Mouse (Mus musculus): Measurements from ENCODE around the gene Lcmt2.
"Not testable (repeated sequence)": the region's sequence is repeated elsewhere in the genome, so short reads cannot be mapped to it uniquely, and the experiment has no call there.

Gene Lcmt2

GRCm38 (mm10) chr2:121140018-121140882, at the start of gene Lcmt2, which contains the start of gene Adal:
Gene Lcmt2, minus strand, starts transcription at chr2:121140653.
Gene Adal, plus strand, starts transcription at chr2:121140428.
- peak; percentile 87 to 90 for DNase-seq (ENCODE audit: low spot score in 2 of 2)

- DNase-seq (ENCODE audit: low spot score in 2 of 2): no peak
Observed at GRCm38 (mm10) chr2:121188530-121188929, 48.1 kb upstream of the Lcmt2 start.

GRCm38 (mm10) chr2:121184142-121184541, 43.7 kb upstream of the Lcmt2 start:
- DNase-seq (ENCODE audit: low spot score in 2 of 2): no peak

- no peak for DNase-seq (ENCODE audit: low spot score in 2 of 2)
Observed at GRCm38 (mm10) chr2:121183431-121183830, 43.0 kb upstream of the Lcmt2 start.

- DNase-seq (ENCODE audit: low spot score in 2 of 2): no peak
Observed at GRCm38 (mm10) chr2:121178828-121179479, 38.5 kb upstream of the Lcmt2 start.

- peak; percentile 69 to 75 for DNase-seq (ENCODE audit: low spot score in 2 of 2)
Observed at GRCm38 (mm10) chr2:121170980-121171742, 30.7 kb upstream of the Lcmt2 start, which contains the start of gene Zscan29. Gene Zscan29, minus strand, starts transcription at chr2:121171125.

GRCm38 (mm10) chr2:121170481-121170971, 30.1 kb upstream of the Lcmt2 start, which contains the start of gene Tubgcp4:
Gene Tubgcp4, plus strand, starts transcription at chr2:121170654.
- peak in 1 of 2 experiments; percentile 27 for DNase-seq (ENCODE audit: low spot score in 2 of 2)

- DNase-seq (ENCODE audit: low spot score in 2 of 2): no peak
Observed at GRCm38 (mm10) chr2:121169902-121170301, 29.4 kb upstream of the Lcmt2 start.

GRCm38 (mm10) chr2:121169173-121169572, 28.7 kb upstream of the Lcmt2 start:
- DNase-seq (ENCODE audit: low spot score in 2 of 2): no peak

GRCm38 (mm10) chr2:121153100-121153499, 12.6 kb upstream of the Lcmt2 start:
- no peak for DNase-seq (ENCODE audit: low spot score in 2 of 2)

- no peak for DNase-seq (ENCODE audit: low spot score in 2 of 2)
Observed at GRCm38 (mm10) chr2:121149679-121150078, 9.2 kb upstream of the Lcmt2 start.

- no peak for DNase-seq (ENCODE audit: low spot score in 2 of 2)
Observed at GRCm38 (mm10) chr2:121142415-121142814, 2.0 kb upstream of the Lcmt2 start.

GRCm38 (mm10) chr2:121141216-121142035, 973 bp upstream of the Lcmt2 start:
- no peak for DNase-seq (ENCODE audit: low spot score in 2 of 2)

- DNase-seq (ENCODE audit: low spot score in 2 of 2): no peak
Observed at GRCm38 (mm10) chr2:121139266-121140017, 1.0 kb downstream of the Lcmt2 start.

- DNase-seq (ENCODE audit: low spot score in 2 of 2): no peak
Observed at GRCm38 (mm10) chr2:121137371-121137770, 3.1 kb downstream of the Lcmt2 start.

GRCm38 (mm10) chr2:121132822-121133221, 7.6 kb downstream of the Lcmt2 start:
- no peak for DNase-seq (ENCODE audit: low spot score in 2 of 2)

GRCm38 (mm10) chr2:121128865-121129620, 11.4 kb downstream of the Lcmt2 start:
- DNase-seq (ENCODE audit: low spot score in 2 of 2): no peak

- no peak for DNase-seq (ENCODE audit: low spot score in 2 of 2)
Observed at GRCm38 (mm10) chr2:121127536-121127935, 12.9 kb downstream of the Lcmt2 start.

- not testable (repeated sequence) for DNase-seq (ENCODE audit: low spot score in 2 of 2)
Observed at GRCm38 (mm10) chr2:121126302-121126701, 14.2 kb downstream of the Lcmt2 start.
